Mouse (Mus musculus) liver (tissue): ENCODE measurements around the gene Sv2c.
A peak's percentile ranks its signal among the peaks of the same experiment; 100 is the strongest.
"Not testable (repeated sequence)": the region's sequence is repeated elsewhere in the genome, so short reads cannot be mapped to it uniquely, and the experiment has no call there.

ENCODE experiments used
- DNase-seq: peaks from one replicate; pipeline ENCODE4 v3.0.0-alpha.2; 2020; ENCODE audit warnings: mixed read lengths

The Sv2c gene

GRCm38 (mm10) chr13:96132401-96132816 is at the start of gene Sv2c:
TSS of gene Sv2c (minus strand) at chr13:96132577.
- peak; percentile 38 for DNase-seq

GRCm38 (mm10) chr13:96180671-96181161 is 48.3 kb upstream of the Sv2c start:
- no peak for DNase-seq

- no peak for DNase-seq
Observed at GRCm38 (mm10) chr13:96175591-96176212, 43.3 kb upstream of the Sv2c start.

- DNase-seq = no peak
Observed at GRCm38 (mm10) chr13:96173686-96174085, 41.3 kb upstream of the Sv2c start.

GRCm38 (mm10) chr13:96172290-96172689 is 39.9 kb upstream of the Sv2c start:
- DNase-seq = no peak

- no peak for DNase-seq
Observed at GRCm38 (mm10) chr13:96168991-96169665, 36.8 kb upstream of the Sv2c start.

- DNase-seq = no peak
Observed at GRCm38 (mm10) chr13:96166593-96166992, 34.2 kb upstream of the Sv2c start.

- DNase-seq = no peak
Observed at GRCm38 (mm10) chr13:96133363-96134100, 1.2 kb upstream of the Sv2c start.

- no peak for DNase-seq
Observed at GRCm38 (mm10) chr13:96132833-96133232, 456 bp upstream of the Sv2c start.

GRCm38 (mm10) chr13:96131911-96132310 is 466 bp downstream of the Sv2c start:
- DNase-seq = no peak

GRCm38 (mm10) chr13:96131050-96131449 is 1.3 kb downstream of the Sv2c start:
- peak; percentile 31 for DNase-seq

- no peak for DNase-seq
Observed at GRCm38 (mm10) chr13:96129081-96129480, 3.3 kb downstream of the Sv2c start.

GRCm38 (mm10) chr13:96126669-96127068 is 5.7 kb downstream of the Sv2c start:
- DNase-seq = no peak

GRCm38 (mm10) chr13:96125011-96125410 is 7.4 kb downstream of the Sv2c start:
- no peak for DNase-seq

- DNase-seq = no peak
Observed at GRCm38 (mm10) chr13:96112711-96113110, 19.7 kb downstream of the Sv2c start.

GRCm38 (mm10) chr13:96110767-96111166 is 21.6 kb downstream of the Sv2c start:
- DNase-seq = no peak

- DNase-seq = no peak
Observed at GRCm38 (mm10) chr13:96106367-96106766, 26.0 kb downstream of the Sv2c start.

- DNase-seq = no peak
Observed at GRCm38 (mm10) chr13:96090929-96091328, 41.4 kb downstream of the Sv2c start.

- no peak for DNase-seq
Observed at GRCm38 (mm10) chr13:96085581-96086302, 46.6 kb downstream of the Sv2c start.

- DNase-seq = not testable (repeated sequence)
Observed at GRCm38 (mm10) chr13:96081754-96082153, 50.6 kb downstream of the Sv2c start, which contains the start of gene Gm17190. TSS of gene Gm17190 (plus strand) at chr13:96082054.

- DNase-seq = not testable (repeated sequence)
Observed at GRCm38 (mm10) chr13:96081276-96081675, 51.1 kb downstream of the Sv2c start, which contains the start of gene Gm20075. TSS of gene Gm20075 (minus strand) at chr13:96081376.

- no peak for DNase-seq
Observed at GRCm38 (mm10) chr13:96073555-96073954, 58.8 kb downstream of the Sv2c start.

- DNase-seq = no peak
Observed at GRCm38 (mm10) chr13:96052755-96053154, 79.6 kb downstream of the Sv2c start.
